Mouse (Mus musculus) heart, embryonic 11.5 days (tissue): ENCODE measurements around the gene Timp2. TPM values are rescaled to one million over a fixed set of nuclear protein-coding genes. Genes with fewer than 3 reads are reported as not detected.
A peak's percentile ranks its signal among the peaks of the same experiment; 100 is the strongest.

Experiments
- ATAC-seq: fragments of 200-750 bp; cut with Nextera tagmentation; replicated peaks from 2 replicates; pipeline ENCODE4 v1.8.0; 2017; ENCODE audit warnings: moderate library complexity; ENCODE audit not compliant: insufficient number of reproducible peaks, low FRiP score, low TSS enrichment
- H3K27ac ChIP-seq: fragments of 300-500 bp; sonication (generic); 2 replicates; pipeline ENCODE4 v1.5.1; 2014; ENCODE audit warnings: mild to moderate bottlenecking, low read depth, low read length
- H3K27me3 ChIP-seq: fragments of 300-500 bp; sonication (generic); 2 replicates; pipeline ENCODE4 v1.6.1; 2014; ENCODE audit warnings: mild to moderate bottlenecking, low read length, mixed read lengths; ENCODE audit not compliant: control insufficient read depth, insufficient read depth
- H3K36me3 ChIP-seq: fragments of 300-500 bp; sonication (generic); 2 replicates; pipeline ENCODE4 v1.6.1; 2014; ENCODE audit warnings: mild to moderate bottlenecking, low read length, moderate library complexity, mixed read lengths; ENCODE audit not compliant: control insufficient read depth, insufficient read depth
- H3K4me1 ChIP-seq: fragments of 300-500 bp; sonication (generic); 2 replicates; pipeline ENCODE4 v1.6.1; 2014; ENCODE audit warnings: low read length; ENCODE audit not compliant: control insufficient read depth, insufficient read depth
- H3K4me2 ChIP-seq: fragments of 300-500 bp; sonication (generic); 2 replicates; pipeline ENCODE4 v1.6.1; 2014; ENCODE audit warnings: mild to moderate bottlenecking, moderate library complexity
- H3K4me3 ChIP-seq: fragments of 300-500 bp; sonication (generic); 2 replicates; pipeline ENCODE4 v1.5.1; 2014; ENCODE audit warnings: low read depth, low read length
- H3K9ac ChIP-seq: fragments of 300-500 bp; sonication (generic); 2 replicates; pipeline ENCODE4 v1.6.1; 2014; ENCODE audit warnings: mild to moderate bottlenecking, low read depth, low read length, moderate library complexity
- H3K9me3 ChIP-seq: fragments of 300-500 bp; sonication (generic); replicated peaks from 2 replicates; pipeline ENCODE4 v1.6.1; 2016; ENCODE audit warnings: low read length; ENCODE audit not compliant: control insufficient read depth
- WGBS: fragments of 180-500 bp; shearing (Covaris S2); extraction: QIAGEN DNeasy Blood & Tissue Kit; methylation state at CpG from one replicate; pipeline ENCODE4 v1.1.7; 2014; ENCODE audit not compliant: insufficient replicate concordance; 5-methylcytosine and 5-hydroxymethylcytosine counted together
- polyA plus RNA-seq: library from polyadenylated mRNA; unstranded; fragments of >200 nt; fragmentation: Nextera tagmentation; extraction: Ambion mirVana; gene quantifications from 2 replicates; pipeline ENCODE4 v1.2.1, GENCODE M21; 2014

The Timp2 gene
- polyA plus RNA-seq, 1 experiment from 2014 or later = 46.0 TPM

DNA sequence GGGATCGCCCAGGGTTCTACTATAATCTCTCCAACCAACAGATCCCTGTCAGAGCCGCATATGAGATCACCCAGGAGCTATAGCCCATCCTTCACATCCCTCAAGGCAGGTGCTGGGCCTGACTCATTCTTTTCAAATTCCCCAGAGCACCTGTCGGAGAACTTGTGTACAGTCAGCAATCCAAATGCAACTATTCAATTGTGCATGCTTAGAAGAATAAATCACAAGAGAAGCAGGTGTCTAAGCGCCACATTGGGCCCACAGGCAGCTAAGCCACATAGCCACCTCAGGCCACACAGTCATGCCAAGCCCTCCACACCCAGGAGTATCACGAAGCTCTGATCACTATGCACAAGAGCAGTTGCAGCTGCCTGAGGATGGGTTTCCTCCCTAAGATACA, 6.0 kb downstream of the Timp2 start:
- WGBS = 78% methylated on average over 5 of the region's 5 CpGs
- H3K27ac ChIP-seq = no peak overlapping the region
- no peaks in the 10 kb centered on the region for H3K27me3 ChIP-seq
- H3K4me3 ChIP-seq = no peak overlapping the region
- H3K4me2 ChIP-seq = no peak overlapping the region
- no peak for ATAC-seq
- no peaks in the 10 kb centered on the region for H3K9me3 ChIP-seq
- H3K36me3 ChIP-seq = peaks cover 2% of the 10 kb centered on the region; the same call in 1 of the 2 replicates
- no peak overlapping the region for H3K9ac ChIP-seq
- peaks cover 47% of the 10 kb centered on the region for H3K4me1 ChIP-seq

DNA sequence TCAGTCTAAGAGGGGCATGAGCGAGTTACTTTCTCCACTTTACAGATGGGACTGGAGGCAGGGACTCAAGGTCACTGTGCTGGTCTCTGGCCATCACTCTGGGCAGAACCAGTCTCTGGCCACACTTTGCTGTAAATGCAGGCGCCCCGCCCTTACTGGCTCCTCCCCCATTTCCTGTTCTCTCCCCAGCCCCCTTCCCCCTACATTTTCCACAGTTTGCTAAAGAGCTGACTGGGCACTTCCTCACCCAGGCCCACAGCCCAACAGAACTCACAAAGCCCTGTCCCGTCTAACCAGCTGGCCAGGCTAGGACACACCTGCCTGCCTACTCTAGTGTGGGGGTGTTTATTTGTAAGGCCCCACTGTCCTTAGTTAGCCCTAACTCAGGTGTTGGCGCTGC, 6.7 kb downstream of the Timp2 start:
- Histone ChIP-seq H3K9ac (no peak overlapping the region), H3K4me2 (no peak overlapping the region), H3K4me1 (peaks cover 44% of the 10 kb centered on the region), H3K9me3 (no peaks in the 10 kb centered on the region), H3K36me3 (peaks cover 2% of the 10 kb centered on the region; the same call in 1 of the 2 replicates), H3K27ac (peak overlapping the region; percentile 59; the same call in 1 of the 2 replicates), H3K27me3 (no peaks in the 10 kb centered on the region), H3K4me3 (no peak overlapping the region)
- WGBS = 52% methylated on average over 5 of the region's 5 CpGs
- ATAC-seq = peak; percentile 42; the same call in 1 of the 2 replicates

- H3K9ac ChIP-seq = no peak overlapping the region
These were observed 7.1 kb downstream of the Timp2 start for GRCm38 (mm10) chr11:118348419-118348818.

DNA sequence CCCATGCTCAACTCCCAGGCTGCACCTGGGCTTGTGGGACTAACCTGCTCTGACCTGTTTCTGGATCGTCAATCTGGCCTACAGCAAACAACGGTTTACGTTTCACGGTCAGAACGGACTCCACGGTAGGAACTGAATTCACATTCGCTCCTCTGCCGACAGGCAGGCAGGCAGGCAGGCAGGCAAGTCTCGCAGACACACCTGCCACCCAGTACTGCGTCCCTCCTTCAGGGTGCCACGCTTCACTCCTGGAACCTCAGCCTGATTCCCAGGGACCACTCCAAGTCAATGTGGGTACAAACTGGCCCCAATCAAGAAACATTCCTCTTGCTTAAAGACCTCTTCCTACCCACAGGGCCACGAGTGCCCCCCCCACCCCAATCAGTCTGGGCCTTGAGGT, 7.6 kb downstream of the Timp2 start:
- no peak for ATAC-seq
- Histone ChIP-seq H3K36me3 (peaks cover 2% of the 10 kb centered on the region; the same call in 1 of the 2 replicates), H3K27me3 (no peaks in the 10 kb centered on the region), H3K9me3 (no peaks in the 10 kb centered on the region), H3K27ac (no peak overlapping the region), H3K4me2 (no peak overlapping the region), H3K4me3 (no peak overlapping the region), H3K4me1 (peaks cover 37% of the 10 kb centered on the region), H3K9ac (no peak overlapping the region)
- 83% methylated on average over 12 of the region's 12 CpGs for WGBS

More at GRCm38 (mm10) chr11:118348419-118348818, 7.1 kb downstream of the Timp2 start:
- ATAC-seq = 0 out of 2 replicates have a peak, but pooled peaks have one; percentile 15
- H3K4me2 ChIP-seq = no peak overlapping the region
- H3K27ac ChIP-seq = peak overlapping the region; percentile 59; the same call in 1 of the 2 replicates
- WGBS = 52% methylated on average over 3 of the region's 3 CpGs
- no peak overlapping the region for H3K4me3 ChIP-seq
- peaks cover 2% of the 10 kb centered on the region; the same call in 1 of the 2 replicates for H3K36me3 ChIP-seq
- H3K27me3 ChIP-seq = no peaks in the 10 kb centered on the region
- peaks cover 42% of the 10 kb centered on the region for H3K4me1 ChIP-seq
- no peaks in the 10 kb centered on the region for H3K9me3 ChIP-seq

GRCm38 (mm10) chr11:118347391-118347790, 8.1 kb downstream of the Timp2 start:
- Histone ChIP-seq H3K27ac (no peak overlapping the region), H3K27me3 (no peaks in the 10 kb centered on the region), H3K4me1 (peaks cover 41% of the 10 kb centered on the region), H3K9ac (no peak overlapping the region), H3K4me3 (no peak overlapping the region), H3K9me3 (no peaks in the 10 kb centered on the region), H3K36me3 (peaks cover 2% of the 10 kb centered on the region; the same call in 1 of the 2 replicates), H3K4me2 (no peak overlapping the region)
- ATAC-seq = no peak
- 85% methylated on average over 2 of the region's 2 CpGs for WGBS

DNA sequence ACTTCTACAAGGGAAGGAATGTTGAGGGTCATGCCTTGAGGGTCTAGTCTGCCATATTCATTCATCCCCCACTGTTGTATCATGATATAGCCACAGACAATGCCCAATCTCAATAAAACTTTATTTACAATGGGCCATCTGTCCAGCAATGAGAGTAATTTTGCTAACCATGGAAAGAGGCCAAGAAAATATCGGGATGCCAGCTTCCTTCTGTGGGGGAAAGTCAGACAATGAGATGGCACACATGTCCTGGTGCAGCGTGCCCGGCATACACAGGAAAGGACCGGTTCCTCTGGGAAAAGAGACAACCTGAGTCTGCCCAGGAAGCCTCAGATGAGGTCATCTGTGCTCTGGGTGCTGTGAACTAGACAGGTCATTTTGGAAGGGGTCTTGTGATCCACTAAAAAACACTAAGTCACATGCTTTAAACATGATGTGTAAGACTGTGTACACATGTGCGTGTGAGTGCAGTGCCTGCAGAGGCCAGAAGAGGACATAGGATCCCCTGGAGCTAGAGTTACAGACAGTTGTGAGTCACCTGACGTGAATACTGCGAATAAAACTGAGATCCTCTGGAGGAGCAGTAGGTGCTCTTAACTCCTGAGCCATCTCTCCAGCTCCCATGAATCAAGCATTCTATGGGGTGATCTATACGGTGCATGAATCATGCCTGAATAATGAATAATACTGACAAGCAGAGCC, 9.0 kb downstream of the Timp2 start:
- ATAC-seq = no peak
- Histone ChIP-seq H3K36me3 (no peaks in the 10 kb centered on the region; the same call in 1 of the 2 replicates), H3K27ac (no peak overlapping the region), H3K4me3 (no peak overlapping the region), H3K4me2 (no peak overlapping the region), H3K9me3 (no peaks in the 10 kb centered on the region), H3K9ac (no peak overlapping the region), H3K4me1 (peaks cover 48% of the 10 kb centered on the region), H3K27me3 (no peaks in the 10 kb centered on the region)
- 84% methylated on average over 8 of the region's 8 CpGs for whole genome bisulfite sequencing

GRCm38 (mm10) chr11:118345693-118346092, 9.8 kb downstream of the Timp2 start:
- peaks cover 51% of the 10 kb centered on the region for H3K4me1 ChIP-seq
- H3K9ac ChIP-seq = no peak overlapping the region
- peak; percentile 42; the same call in 1 of the 2 replicates for ATAC-seq
- H3K4me3 ChIP-seq = no peak overlapping the region
- H3K27me3 ChIP-seq = no peaks in the 10 kb centered on the region
- H3K4me2 ChIP-seq = no peak overlapping the region
- no peaks in the 10 kb centered on the region for H3K9me3 ChIP-seq
- no peaks in the 10 kb centered on the region; the same call in 1 of the 2 replicates for H3K36me3 ChIP-seq
- WGBS = 40% methylated on average over 4 of the region's 4 CpGs
- H3K27ac ChIP-seq = no peak overlapping the region

GRCm38 (mm10) chr11:118343629-118344028, 11.9 kb downstream of the Timp2 start:
- 65% methylated on average over 2 of the region's 2 CpGs for WGBS
- Histone ChIP-seq H3K36me3 (no peaks in the 10 kb centered on the region; the same call in 1 of the 2 replicates), H3K4me2 (no peak overlapping the region), H3K9ac (no peak overlapping the region), H3K27me3 (no peaks in the 10 kb centered on the region), H3K4me1 (peaks cover 39% of the 10 kb centered on the region), H3K9me3 (no peaks in the 10 kb centered on the region), H3K4me3 (no peak overlapping the region), H3K27ac (no peak overlapping the region)
- ATAC-seq = no peak
